Comparison of ENCODE assay signal across 15 mouse cellular contexts in genomic region chr14:24216678-24217361, GRCm38 (mm10). TPM values are rescaled to one million over a fixed set of nuclear protein-coding genes. Genes with fewer than 3 reads are reported as not detected.
A peak's percentile ranks its signal among the peaks of the same experiment; 100 is the strongest.
DNase-seq lines count a peak whose midpoint lies in the region; ATAC-seq and TF ChIP-seq lines count a peak whose summit lies in the region.
"Had no signal": no experiment of that assay in that cellular context is flagged by ENCODE, and none has a peak within 500 bp of the region (broad histone marks: within the 10 kb centered on the region; RNA-seq: fewer than 3 reads in every experiment).

No protein-coding gene starts in this region.

- H3K79me2 ChIP-seq in heart, adult 2 months (replicated peaks; ENCODE audit: control insufficient read depth, insufficient read depth, low read length), result peaks cover 4% of the 10 kb centered on the region

- no peak for TF ChIP-seq CTCF in heart, adult 2 months (IDR thresholded peaks at IDR 0.05)

- no peaks in the 10 kb centered on the region for H3K9me3 ChIP-seq in heart, embryonic 13.5 days
- no peaks in the 10 kb centered on the region for H3K9me3 ChIP-seq in embryonic facial prominence, embryonic 13.5 days
- no peaks in the 10 kb centered on the region for H3K9me3 ChIP-seq in limb, embryonic 12.5 days
- H3K9me3 ChIP-seq: liver, embryonic 12.5 days; midbrain, embryonic 13.5 days; neural tube, embryonic 12.5 days had no signal

- 43% methylated on average over 11 of the region's 11 CpGs for WGBS in heart, embryonic 13.5 days
- WGBS in heart, adult 2 months, result 59% methylated on average over 11 of the region's 11 CpGs
- WGBS in embryonic facial prominence, embryonic 13.5 days, result 42% methylated on average over 11 of the region's 11 CpGs
- WGBS in limb, embryonic 12.5 days, result 38% methylated on average over 11 of the region's 11 CpGs

- H3K27me3 ChIP-seq in heart, embryonic 13.5 days (replicated peaks), result no peaks in the 10 kb centered on the region
- H3K27me3 ChIP-seq in heart, adult 2 months (ENCODE audit: control insufficient read depth, insufficient read depth, low read length), result no peaks in the 10 kb centered on the region
- H3K27me3 ChIP-seq in embryonic facial prominence, embryonic 13.5 days, result no peaks in the 10 kb centered on the region
- no peaks in the 10 kb centered on the region for H3K27me3 ChIP-seq in limb, embryonic 12.5 days
- H3K27me3 ChIP-seq: midbrain, embryonic 13.5 days; neural tube, embryonic 12.5 days had no signal

- H3K27ac ChIP-seq in heart, embryonic 13.5 days (replicated peaks), result no peak overlapping the region
- H3K27ac ChIP-seq in heart, adult 2 months, result no peak overlapping the region
- peak overlapping the region; percentile 48 for H3K27ac ChIP-seq in embryonic facial prominence, embryonic 13.5 days
- H3K27ac ChIP-seq in limb, embryonic 12.5 days, result peak overlapping the region; percentile 56; the same call in 1 of the 2 replicates
- H3K27ac ChIP-seq: liver, embryonic 12.5 days; midbrain, embryonic 13.5 days; neural tube, embryonic 12.5 days had no signal

- peak overlapping the region; percentile 40; the same call in 1 of the 2 replicates for H3K9ac ChIP-seq in heart, embryonic 13.5 days
- H3K9ac ChIP-seq in heart, adult 2 months (ENCODE audit: low read depth, low read length), result no peak overlapping the region
- 0 out of 2 replicates have a peak overlapping the region, but pooled peaks have one; percentile 21 for H3K9ac ChIP-seq in embryonic facial prominence, embryonic 13.5 days
- no peak overlapping the region for H3K9ac ChIP-seq in limb, embryonic 12.5 days (replicated peaks)
- H3K9ac ChIP-seq: liver, embryonic 12.5 days; midbrain, embryonic 13.5 days; neural tube, embryonic 12.5 days had no signal

- TF ChIP-seq POLR2A in heart, adult 2 months (IDR thresholded peaks at IDR 0.05; ENCODE audit: insufficient read depth, low read depth, low read length), result no peak

- TF ChIP-seq EP300 in heart, adult 2 months (IDR thresholded peaks at IDR 0.05; ENCODE audit: insufficient read depth, low read depth, low read length), result no peak

- H3K4me3 ChIP-seq in heart, embryonic 13.5 days, result no peak overlapping the region
- H3K4me3 ChIP-seq in heart, adult 2 months, result no peak overlapping the region
- no peak overlapping the region for H3K4me3 ChIP-seq in embryonic facial prominence, embryonic 13.5 days
- no peak overlapping the region for H3K4me3 ChIP-seq in limb, embryonic 12.5 days (replicated peaks)
- H3K4me3 ChIP-seq: liver, embryonic 12.5 days; midbrain, embryonic 13.5 days; neural tube, embryonic 12.5 days had no signal

- peaks cover 77% of the 10 kb centered on the region for H3K4me1 ChIP-seq in heart, embryonic 13.5 days
- H3K4me1 ChIP-seq in heart, adult 2 months (ENCODE audit: control insufficient read depth, insufficient read depth, low read length), result peaks cover 10% of the 10 kb centered on the region
- peaks cover 80% of the 10 kb centered on the region for H3K4me1 ChIP-seq in embryonic facial prominence, embryonic 13.5 days
- peaks cover 84% of the 10 kb centered on the region for H3K4me1 ChIP-seq in limb, embryonic 12.5 days (replicated peaks)

- no peak for DNase-seq in heart, adult 2 months
- peak; percentile 57 for DNase-seq in layer of hippocampus, adult 9-11 months
- DNase-seq in layer of hippocampus, postnatal 14 days (ENCODE audit: low spot score in 2 of 2), result no peak
- no peak for DNase-seq in cerebellum, adult 11-12 months
- DNase-seq: cerebellum, adult 18-20 months; gastrocnemius, postnatal 25 days; spleen, adult 18-20 months had no signal

- H3K36me3 ChIP-seq in heart, embryonic 13.5 days, result no peaks in the 10 kb centered on the region
- H3K36me3 ChIP-seq in heart, adult 2 months (ENCODE audit: control insufficient read depth, insufficient read depth, low read length), result no peaks in the 10 kb centered on the region
- H3K36me3 ChIP-seq in embryonic facial prominence, embryonic 13.5 days, result no peaks in the 10 kb centered on the region
- no peaks in the 10 kb centered on the region for H3K36me3 ChIP-seq in limb, embryonic 12.5 days
- H3K36me3 ChIP-seq: liver, embryonic 12.5 days; midbrain, embryonic 13.5 days; neural tube, embryonic 12.5 days had no signal

- intact Hi-C loops in heart, adult 2 months (cut with DNase I), result no loop called here

- H3K4me2 ChIP-seq in heart, embryonic 13.5 days, result no peak overlapping the region
- 0 out of 2 replicates have a peak overlapping the region, but pooled peaks have one; percentile 9 for H3K4me2 ChIP-seq in embryonic facial prominence, embryonic 13.5 days
- peak overlapping the region; percentile 9; the same call in 1 of the 2 replicates for H3K4me2 ChIP-seq in limb, embryonic 12.5 days
- H3K4me2 ChIP-seq: liver, embryonic 12.5 days; midbrain, embryonic 13.5 days; neural tube, embryonic 12.5 days had no signal

- no peak for ATAC-seq in heart, embryonic 13.5 days (ENCODE audit: extremely low read depth, insufficient number of reproducible peaks, low FRiP score, low TSS enrichment)
- no peak for ATAC-seq in embryonic facial prominence, embryonic 13.5 days (ENCODE audit: insufficient number of reproducible peaks, insufficient read depth, low FRiP score, low TSS enrichment, low read depth)
- no peak for ATAC-seq in limb, embryonic 12.5 days (ENCODE audit: insufficient number of reproducible peaks, insufficient read depth, low FRiP score, low TSS enrichment, low read depth)
- ATAC-seq: activated CD4-positive, CD25-positive, alpha-beta regulatory T cell, adult 4 months; inflammation-experienced regulatory T-cells, adult 6 months; midbrain, embryonic 13.5 days had no signal

RNA-seq across cellular contexts. Expression of gene Dlg5, which starts 28.9 kb away (rescaled TPM):
- polyA plus RNA-seq in heart, embryonic 13.5 days (2015; fragmentation: Nextera tagmentation; extraction: Ambion mirVana), result 8.6 and 10.4 TPM in 2 replicates
- total RNA-seq in heart, adult 2 months (2021), result 1 to 10 TPM; 7.7 TPM
- 11.4 and 13.9 TPM in 2 replicates for polyA plus RNA-seq in heart, adult 2 months (2012; rRNA removed)
- 10 to 100 TPM; 55.5 to 74.0 TPM for total RNA-seq in layer of hippocampus, postnatal 14 days (2021)
- polyA plus RNA-seq in embryonic facial prominence, embryonic 13.5 days (2015; fragmentation: Nextera tagmentation; extraction: Ambion mirVana), result 27.3 and 34.2 TPM in 2 replicates
- polyA plus RNA-seq in limb, embryonic 12.5 days (2016; fragmentation: Nextera tagmentation; extraction: Ambion mirVana), result 31.2 and 34.8 TPM in 2 replicates

Comparison
In these comparisons a context has a peak if more than half of its experiments do, and no peak if none do; other contexts are left out.
1. H3K9ac ChIP-seq: peak in heart, embryonic 13.5 days (single experiment) and embryonic facial prominence, embryonic 13.5 days (single experiment); none in heart, adult 2 months (single experiment) and limb, embryonic 12.5 days (single experiment).
2. H3K27ac ChIP-seq: peak in embryonic facial prominence, embryonic 13.5 days (single experiment) and limb, embryonic 12.5 days (single experiment); none in heart, embryonic 13.5 days (single experiment) and heart, adult 2 months (single experiment).